Mouse (Mus musculus) layer of hippocampus, postnatal 10 days (tissue): ENCODE results near the gene Pard3b. TPM values are rescaled to one million over a fixed set of nuclear protein-coding genes. Genes with fewer than 3 reads are reported as not detected.

Experiments used
- DNase-seq, 2 experiments: peaks; one replicate each; pipeline ENCODE4 v3.0.0; 2021; ENCODE audit warnings: low spot score in 2 of 2
- long read RNA-seq: library from polyadenylated mRNA; stranded (forward); transcript quantifications from one replicate; pipeline ENCODE4 v2.0.0, GENCODE M21; 2023
- total RNA-seq, 2 experiments: library from RNA; stranded (reverse); gene quantifications; 2 replicates each; pipeline ENCODE4 v1.2.3; 2021

Pard3b gene
- 10 to 100 TPM in 1 of 2 experiments, 1 to 10 TPM in 1; 8.2 to 11.4 TPM for total RNA-seq
- long read RNA-seq, partial matches to known transcripts = 0 of 2 reads
- long read RNA-seq, other reads (novel, unspliced or antisense) = 2 of 2 reads

- peak; percentile 45 to 63 for DNase-seq
Measured at GRCm38 (mm10) chr1:61638347-61639111, at the start of gene Pard3b. Gene Pard3b (plus strand): TSS chr1:61638824.

DNA sequence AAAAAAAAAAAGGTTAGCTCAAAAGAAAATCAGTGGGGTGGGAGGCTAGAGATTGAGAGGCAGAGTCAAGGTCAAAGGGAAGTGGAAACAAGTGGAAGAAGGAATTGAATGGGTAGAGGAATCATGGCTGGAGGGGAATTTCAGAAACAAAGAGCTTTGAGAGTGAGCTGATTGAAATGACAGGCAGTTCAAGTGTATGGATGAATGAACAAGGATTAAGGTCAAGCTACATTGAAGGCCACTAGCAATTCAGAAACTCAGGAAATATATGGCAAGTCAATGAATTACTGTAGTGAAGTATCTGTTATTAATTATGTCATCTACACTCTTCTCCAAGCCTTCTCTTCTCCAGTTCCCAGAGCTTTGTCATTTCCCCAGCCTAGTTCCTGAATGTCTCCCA lies 22.4 kb upstream of the Pard3b start:
- DNase-seq = no peak

DNA sequence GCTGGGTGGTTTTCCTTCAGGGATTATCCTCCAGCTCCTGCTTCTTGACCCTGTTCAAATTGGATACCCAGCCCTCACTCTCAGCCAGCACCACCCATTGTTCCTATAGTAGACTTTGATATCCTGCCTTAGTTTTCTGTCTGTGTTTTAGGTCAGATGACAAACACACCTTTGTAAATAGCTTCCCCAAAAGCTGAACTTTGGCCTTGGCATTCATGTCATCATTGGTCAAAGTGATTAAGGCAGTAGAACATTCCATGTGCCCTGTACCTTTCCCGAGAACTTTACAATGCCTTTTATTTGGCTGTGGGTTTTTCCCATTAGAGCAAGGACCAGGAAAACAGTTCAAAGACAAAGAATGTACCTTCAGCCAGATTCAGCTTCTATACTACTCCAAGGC lies 18.0 kb upstream of the Pard3b start:
- no peak for DNase-seq

DNA sequence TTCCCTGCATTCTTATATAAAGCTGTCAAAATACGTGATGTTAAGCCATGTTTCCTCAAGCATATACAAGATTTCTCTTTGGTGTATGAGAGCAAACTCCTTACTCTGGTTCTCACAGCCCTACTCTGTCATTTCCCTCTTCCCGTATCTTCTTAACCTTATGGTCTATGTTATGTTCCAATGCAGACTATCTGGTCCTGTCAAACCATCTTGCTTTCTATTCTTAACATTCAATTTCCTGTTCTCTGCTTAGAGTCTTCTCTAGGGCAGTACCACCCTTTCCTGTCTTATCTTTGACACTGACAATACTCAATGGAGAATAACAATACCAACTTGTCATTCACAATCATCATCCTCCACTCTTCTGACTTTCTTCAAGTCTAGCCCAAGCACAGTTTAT lies 8.8 kb upstream of the Pard3b start:
- DNase-seq = no peak

DNA sequence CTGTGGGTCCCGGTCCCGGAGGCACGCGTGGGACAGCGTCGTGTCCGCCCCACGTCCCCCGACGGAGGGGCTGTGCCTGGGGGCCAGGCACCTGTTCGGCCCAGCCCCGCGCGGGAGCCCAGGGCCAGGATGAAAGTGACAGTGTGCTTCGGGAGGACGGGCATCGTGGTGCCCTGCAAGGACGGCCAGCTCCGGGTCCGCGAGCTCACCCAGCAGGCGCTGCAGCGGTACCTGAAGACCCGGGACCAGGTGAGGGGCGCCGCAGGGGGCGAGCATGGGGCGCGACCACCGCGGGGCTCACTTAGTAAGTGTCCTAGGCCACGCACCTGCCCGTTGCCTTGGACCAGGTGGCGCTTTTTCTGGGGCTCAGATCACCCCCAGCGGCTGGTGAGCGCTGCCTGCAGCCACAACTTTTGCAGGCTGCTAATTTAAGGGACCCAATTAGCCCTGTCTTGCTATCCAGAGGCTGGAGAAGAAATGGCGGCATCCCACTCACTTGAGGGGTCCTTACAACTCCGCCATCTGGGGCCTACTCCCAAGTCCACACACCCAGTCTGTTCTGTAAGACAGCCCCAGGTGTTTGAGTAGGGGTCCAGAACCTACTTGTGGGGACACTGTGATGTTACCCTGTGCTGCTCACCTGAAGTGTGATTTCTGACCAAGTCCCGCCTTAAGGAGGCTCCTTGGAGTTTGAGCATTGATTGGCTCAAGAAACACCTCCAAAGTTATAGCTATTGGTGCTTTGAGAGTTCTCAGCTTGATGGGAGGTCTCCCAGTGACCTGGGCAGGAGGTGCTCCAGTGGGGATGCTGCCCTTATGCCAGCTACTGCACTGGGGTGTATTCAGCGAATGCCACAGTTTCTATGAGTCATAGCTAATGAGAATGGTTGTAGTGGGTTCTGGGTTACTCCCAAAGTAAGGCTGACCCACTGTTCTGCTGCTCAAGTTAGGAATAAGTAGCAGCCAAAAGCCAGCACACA lies 780 bp downstream of the Pard3b start:
- peak in 1 of 2 experiments; percentile 11 for DNase-seq

DNA sequence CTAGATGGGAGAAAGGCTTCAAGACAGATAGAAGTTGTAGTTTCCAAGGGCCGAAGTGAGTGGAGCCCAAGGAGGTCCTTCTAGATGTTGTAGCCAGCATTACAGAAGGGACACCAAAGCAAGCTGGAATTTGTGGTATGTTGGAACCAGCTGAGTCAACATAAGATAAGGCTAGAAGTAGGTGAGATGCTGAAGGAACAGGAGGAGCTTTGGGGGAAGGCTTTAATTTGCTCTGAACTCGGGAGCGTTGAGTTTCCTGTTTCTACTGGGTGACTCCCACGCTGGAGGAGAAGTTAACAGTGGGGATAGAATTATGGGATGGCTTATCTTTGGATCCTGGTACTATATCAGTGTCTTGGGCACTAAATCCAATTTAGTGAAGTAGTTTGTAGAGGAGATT lies 3.3 kb downstream of the Pard3b start:
- no peak for DNase-seq

GRCm38 (mm10) chr1:61645062-61645461 lies 6.4 kb downstream of the Pard3b start:
- no peak for DNase-seq

DNA sequence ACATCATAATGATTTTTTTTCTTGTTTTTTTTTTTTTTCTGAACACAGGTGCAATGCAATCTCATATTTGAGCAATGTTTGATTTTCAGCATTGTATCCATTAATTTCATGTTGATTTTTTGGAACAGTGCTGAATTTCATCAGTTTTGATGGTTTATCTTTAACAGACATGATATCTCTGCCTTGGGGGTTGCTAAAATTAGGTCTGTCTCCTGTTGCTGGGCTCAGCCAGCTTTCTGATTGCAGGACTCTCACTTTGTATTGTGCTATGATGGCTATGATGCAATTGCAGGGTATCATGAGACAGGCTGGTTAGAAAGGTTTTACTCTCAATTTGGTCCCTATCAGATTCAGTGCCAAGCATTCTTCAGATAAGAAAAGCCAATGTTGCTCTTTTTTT lies 11.3 kb downstream of the Pard3b start:
- no peak for DNase-seq

DNA sequence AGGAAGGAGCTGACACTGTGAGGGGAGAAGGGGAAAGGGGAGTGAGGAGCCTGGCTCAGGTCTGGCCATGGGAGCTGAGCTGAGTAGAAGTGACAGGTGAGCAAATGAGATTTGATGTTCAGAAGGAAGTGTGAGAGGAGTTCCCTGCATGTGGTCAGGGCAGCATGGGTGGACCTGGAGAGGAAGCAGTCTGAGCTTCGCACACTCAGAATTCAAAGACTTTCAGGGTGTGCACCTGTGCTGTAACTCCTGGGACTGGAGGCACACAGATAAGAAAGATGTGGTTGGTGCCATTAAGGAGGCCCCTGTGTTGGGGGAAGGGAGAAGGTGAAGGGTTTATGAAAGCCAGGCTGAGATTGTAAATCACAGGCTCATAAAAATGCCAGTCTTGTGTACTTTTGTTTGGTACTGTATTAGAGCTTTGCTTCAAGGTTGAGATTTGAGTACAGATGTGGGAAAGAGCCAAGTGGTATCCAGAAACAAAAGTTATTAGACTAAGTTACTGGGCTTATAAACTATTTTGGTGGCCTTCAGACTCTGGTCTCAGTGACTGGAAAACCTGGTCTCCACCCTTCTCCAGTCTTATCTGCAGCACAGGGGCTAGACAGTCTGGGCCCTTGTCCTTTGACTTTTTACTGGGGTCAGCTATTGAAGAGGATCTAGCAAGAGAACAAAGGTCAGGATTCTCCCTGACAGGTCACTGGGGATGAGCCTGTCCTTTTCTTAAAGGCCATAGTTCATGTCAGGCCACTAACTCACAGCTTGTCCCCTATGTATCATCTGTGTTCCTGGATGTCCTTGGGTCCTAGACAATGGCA lies 13.0 kb downstream of the Pard3b start:
- no peak for DNase-seq

DNA sequence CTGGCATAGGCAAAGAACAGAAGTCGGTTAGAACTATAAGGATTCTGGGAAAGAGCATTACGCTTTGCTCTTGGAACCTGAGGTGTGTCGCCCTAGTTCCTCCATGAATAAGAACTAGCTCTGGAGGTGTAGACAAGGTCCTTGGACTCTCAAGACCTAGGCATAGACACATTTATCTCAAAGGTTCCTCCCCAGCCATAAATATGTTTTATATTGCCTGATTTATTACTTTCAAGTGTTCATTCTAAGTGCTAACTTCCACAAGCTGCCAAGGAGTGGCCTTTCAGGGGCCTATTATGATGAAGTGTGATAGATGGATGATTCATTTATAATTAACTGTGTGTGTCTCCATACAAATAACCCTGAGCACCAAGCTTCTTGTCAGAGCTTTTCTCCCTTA lies 19.1 kb downstream of the Pard3b start:
- no peak for DNase-seq

DNA sequence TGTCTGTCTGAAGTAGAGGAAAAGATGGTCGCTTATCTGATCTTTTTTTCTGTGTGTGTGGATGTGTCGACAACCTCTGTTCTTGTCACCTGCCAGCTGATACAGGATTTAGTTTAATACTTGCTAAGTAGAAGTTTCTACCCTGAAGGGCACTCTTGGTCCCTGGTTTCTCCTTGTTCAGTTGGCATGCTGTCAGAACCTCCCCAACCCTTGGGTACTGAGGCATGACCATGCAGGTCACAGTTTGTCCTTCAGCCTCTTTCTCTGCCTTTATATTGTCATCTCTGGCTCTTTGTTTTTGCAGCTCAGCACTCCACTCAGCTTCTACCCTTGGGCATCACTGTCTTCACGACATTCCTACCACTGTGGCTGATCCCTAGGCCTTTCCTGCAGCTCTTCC lies 21.3 kb downstream of the Pard3b start:
- DNase-seq = no peak

DNA sequence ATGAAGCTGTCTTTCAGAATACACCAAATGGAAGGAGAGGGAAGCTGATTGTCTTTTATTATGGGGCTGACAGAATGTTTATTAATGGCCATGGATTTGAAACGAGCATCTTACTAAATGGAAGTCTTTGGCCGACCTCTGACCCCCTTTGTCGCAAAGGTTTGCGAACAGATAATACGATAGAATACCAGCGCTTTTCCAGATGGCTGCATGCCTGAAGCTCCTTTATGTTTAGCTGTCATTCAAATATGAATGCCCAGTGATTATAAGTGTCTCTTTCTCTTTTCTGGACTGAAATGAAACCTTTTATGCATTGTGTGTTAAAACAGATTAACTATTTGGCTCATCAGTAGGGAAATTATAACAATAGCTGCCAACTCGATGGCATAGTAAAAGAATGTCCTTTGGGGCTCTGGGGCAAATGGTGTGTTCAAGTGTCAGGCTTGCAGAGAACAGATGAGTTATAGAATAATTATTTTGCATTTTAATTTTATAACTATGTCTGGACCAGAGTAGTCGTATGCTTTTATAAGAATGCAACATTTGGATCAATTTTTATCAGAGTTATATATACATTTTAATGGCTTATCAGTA lies 46.7 kb downstream of the Pard3b start:
- DNase-seq = no peak

DNA sequence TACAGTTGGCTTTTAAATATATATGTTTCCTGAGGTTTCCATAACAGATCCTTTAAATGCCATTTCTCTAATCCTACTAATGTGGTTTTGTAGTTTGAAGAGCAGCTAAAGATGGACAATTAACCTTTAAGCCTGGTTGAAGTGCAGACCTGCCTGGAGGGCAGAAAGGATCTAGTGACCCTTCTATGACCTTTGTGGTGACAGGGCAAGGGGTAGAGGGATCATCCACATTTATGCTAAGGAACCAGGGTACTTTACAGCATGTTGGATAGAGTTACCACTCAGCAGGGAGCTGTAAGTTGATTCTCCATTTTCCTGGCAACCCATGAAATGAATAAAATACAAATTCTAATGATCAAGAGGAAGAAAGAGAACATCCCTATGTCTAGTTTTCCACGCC lies 47.3 kb downstream of the Pard3b start:
- DNase-seq = no peak

DNA sequence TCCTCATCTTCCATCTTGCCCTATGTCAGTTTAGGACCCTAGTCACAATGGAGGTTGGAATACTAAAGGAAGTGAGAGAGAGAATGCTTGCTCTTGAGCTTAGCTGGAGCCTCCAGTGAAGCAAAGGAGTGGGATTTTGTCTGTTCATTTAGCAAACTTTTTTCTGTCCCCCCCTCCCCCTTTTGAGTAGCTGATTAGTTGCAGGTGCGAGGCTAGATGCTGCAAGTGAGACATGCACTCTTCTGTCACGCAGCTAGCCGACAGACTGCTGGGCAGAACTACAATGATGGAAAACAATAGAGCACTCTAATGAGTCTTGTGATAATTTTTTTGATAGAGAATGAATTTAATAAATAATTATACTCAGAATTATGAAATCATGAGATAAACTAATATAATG lies 49.7 kb downstream of the Pard3b start:
- DNase-seq = no peak

- no peak for DNase-seq
Measured at GRCm38 (mm10) chr1:61698462-61699218, 60.0 kb downstream of the Pard3b start.

GRCm38 (mm10) chr1:61709812-61710211 lies 71.2 kb downstream of the Pard3b start:
- no peak for DNase-seq

GRCm38 (mm10) chr1:61711523-61711922 lies 72.9 kb downstream of the Pard3b start:
- DNase-seq = no peak

GRCm38 (mm10) chr1:61729654-61730053 lies 91.0 kb downstream of the Pard3b start:
- DNase-seq = no peak

- no peak for DNase-seq
Measured at GRCm38 (mm10) chr1:61736550-61736949, 97.9 kb downstream of the Pard3b start.

DNA sequence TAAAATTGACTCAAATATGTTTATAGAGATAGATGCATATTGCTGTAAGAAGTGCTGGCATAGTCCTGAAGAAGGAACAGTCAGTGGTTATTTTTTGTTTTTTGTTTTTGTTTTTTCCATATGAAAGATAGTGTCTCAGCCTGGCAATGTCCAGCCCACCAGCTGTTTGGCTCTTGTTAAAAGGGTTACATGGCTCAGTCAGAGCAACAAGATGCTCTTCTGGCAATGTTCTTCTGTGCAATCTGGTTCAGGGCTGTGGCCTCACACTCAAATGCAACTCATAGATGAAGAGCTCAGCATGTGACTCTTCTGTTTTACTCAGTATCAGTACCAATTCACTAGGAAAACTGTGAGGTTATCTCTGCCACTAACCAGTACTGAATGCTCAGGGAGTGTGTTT lies 104.2 kb downstream of the Pard3b start:
- DNase-seq = no peak
